Mouse (Mus musculus): Measurements from ENCODE around the gene Kdm4d. TPM values are rescaled to one million over a fixed set of nuclear protein-coding genes. Genes with fewer than 3 reads are reported as not detected.

Gene Kdm4d
- polyA plus RNA-seq, 1 experiment: 0.22 TPM

DNA sequence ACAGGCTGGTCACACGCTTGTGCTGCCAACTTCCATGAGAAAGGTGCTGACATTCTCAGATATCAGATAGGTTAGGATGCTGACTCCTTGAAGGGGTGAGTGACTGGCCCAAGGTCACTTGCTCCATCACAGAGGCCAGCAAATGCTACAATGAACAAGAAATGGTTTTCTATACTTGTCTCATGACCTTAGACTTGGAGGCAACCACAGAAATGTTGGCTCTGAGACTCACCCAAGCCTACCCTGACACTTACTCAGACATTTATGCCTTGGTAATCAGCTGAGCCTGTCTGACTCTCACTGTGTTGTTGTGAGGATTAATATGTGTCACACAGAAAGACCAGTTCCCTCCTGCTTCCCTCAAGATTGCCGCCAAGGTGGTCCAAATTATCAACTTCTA lies 33.4 kb upstream of the Kdm4d start:
- H3K4me1 ChIP-seq (replicated peaks; ENCODE audit: control insufficient read depth, insufficient read depth, low read length): no peaks in the 10 kb centered on the region
- WGBS: 96% methylated on average over 2 of the region's 2 CpGs
- no peaks in the 10 kb centered on the region for H3K36me3 ChIP-seq (ENCODE audit: control insufficient read depth, insufficient read depth, low read length)
- H3K4me3 ChIP-seq (ENCODE audit: control insufficient read depth, insufficient read depth, low read length): no peak overlapping the region
- H3K27ac ChIP-seq (ENCODE audit: control insufficient read depth, insufficient read depth, low read length): no peak overlapping the region
- no peaks in the 10 kb centered on the region for H3K27me3 ChIP-seq (ENCODE audit: control insufficient read depth, insufficient read depth, low read length)
- no peak for DNase-seq
- no peak for TF ChIP-seq POLR2A (IDR thresholded peaks at IDR 0.05; ENCODE audit: control insufficient read depth, extremely low read depth, insufficient read depth, low read length, poor library complexity)
- TF ChIP-seq CTCF (IDR thresholded peaks at IDR 0.05; ENCODE audit: borderline replicate concordance, control insufficient read depth, extremely low read depth, insufficient read depth, low read length, poor library complexity): no peak

DNA sequence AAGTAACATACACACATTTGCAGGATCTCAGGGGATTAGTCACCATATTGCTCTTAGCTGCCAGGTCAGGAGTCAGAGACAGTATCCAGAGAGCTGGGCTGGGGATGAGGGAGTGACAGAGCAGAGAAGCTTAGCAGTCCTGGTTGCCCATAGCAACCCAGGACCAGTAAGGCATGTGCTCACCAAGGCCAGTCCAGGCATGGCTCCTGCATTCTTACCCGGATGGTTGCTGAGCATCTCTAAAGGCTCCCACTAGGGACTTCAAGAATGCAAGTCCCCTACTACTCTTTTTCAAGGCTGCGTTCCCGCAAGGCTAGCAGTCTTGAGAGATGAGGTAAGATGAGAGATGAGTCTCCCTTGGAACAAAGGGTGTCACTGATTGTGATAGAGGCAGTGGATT lies 32.0 kb upstream of the Kdm4d start:
- no peaks in the 10 kb centered on the region for H3K27me3 ChIP-seq (ENCODE audit: control insufficient read depth, insufficient read depth, low read length)
- H3K27ac ChIP-seq (ENCODE audit: control insufficient read depth, insufficient read depth, low read length): no peak overlapping the region
- H3K4me3 ChIP-seq (ENCODE audit: control insufficient read depth, insufficient read depth, low read length): no peak overlapping the region
- H3K36me3 ChIP-seq (ENCODE audit: control insufficient read depth, insufficient read depth, low read length): no peaks in the 10 kb centered on the region
- H3K4me1 ChIP-seq (replicated peaks; ENCODE audit: control insufficient read depth, insufficient read depth, low read length): no peaks in the 10 kb centered on the region
- DNase-seq: no peak
- TF ChIP-seq POLR2A (IDR thresholded peaks at IDR 0.05; ENCODE audit: control insufficient read depth, extremely low read depth, insufficient read depth, low read length, poor library complexity): no peak
- TF ChIP-seq CTCF (IDR thresholded peaks at IDR 0.05; ENCODE audit: borderline replicate concordance, control insufficient read depth, extremely low read depth, insufficient read depth, low read length, poor library complexity): no peak
- WGBS: 84% methylated on average over 3 of the region's 3 CpGs

DNA sequence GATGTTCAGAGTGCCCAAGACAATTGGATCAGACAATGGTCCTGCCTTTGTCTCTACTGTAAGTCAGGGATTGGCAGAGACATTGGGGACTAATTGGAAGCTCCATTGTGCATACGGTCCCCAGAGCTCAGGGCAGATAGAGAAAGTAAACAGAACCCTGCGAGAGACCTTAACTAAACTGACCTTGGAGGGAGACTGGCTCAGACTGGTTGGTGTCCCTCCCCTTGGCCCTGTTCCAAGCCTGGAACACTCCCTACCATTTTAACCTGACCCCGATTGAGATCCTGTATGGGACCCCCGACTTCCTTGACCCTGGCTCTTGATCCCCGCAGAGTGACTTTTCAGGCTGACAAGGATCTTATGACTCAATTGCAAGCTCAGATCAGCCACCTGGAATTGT lies 29.7 kb upstream of the Kdm4d start:
- no peaks in the 10 kb centered on the region for H3K27me3 ChIP-seq (ENCODE audit: control insufficient read depth, insufficient read depth, low read length)
- TF ChIP-seq POLR2A (IDR thresholded peaks at IDR 0.05; ENCODE audit: control insufficient read depth, extremely low read depth, insufficient read depth, low read length, poor library complexity) (no peak), CTCF (IDR thresholded peaks at IDR 0.05; ENCODE audit: borderline replicate concordance, control insufficient read depth, extremely low read depth, insufficient read depth, low read length, poor library complexity) (no peak)
- no peak overlapping the region for H3K4me3 ChIP-seq (ENCODE audit: control insufficient read depth, insufficient read depth, low read length)
- 96% methylated on average over 5 of the region's 5 CpGs for WGBS
- no peaks in the 10 kb centered on the region for H3K4me1 ChIP-seq (replicated peaks; ENCODE audit: control insufficient read depth, insufficient read depth, low read length)
- no peak overlapping the region for H3K27ac ChIP-seq (ENCODE audit: control insufficient read depth, insufficient read depth, low read length)
- no peak for DNase-seq
- no peaks in the 10 kb centered on the region for H3K36me3 ChIP-seq (ENCODE audit: control insufficient read depth, insufficient read depth, low read length)

DNA sequence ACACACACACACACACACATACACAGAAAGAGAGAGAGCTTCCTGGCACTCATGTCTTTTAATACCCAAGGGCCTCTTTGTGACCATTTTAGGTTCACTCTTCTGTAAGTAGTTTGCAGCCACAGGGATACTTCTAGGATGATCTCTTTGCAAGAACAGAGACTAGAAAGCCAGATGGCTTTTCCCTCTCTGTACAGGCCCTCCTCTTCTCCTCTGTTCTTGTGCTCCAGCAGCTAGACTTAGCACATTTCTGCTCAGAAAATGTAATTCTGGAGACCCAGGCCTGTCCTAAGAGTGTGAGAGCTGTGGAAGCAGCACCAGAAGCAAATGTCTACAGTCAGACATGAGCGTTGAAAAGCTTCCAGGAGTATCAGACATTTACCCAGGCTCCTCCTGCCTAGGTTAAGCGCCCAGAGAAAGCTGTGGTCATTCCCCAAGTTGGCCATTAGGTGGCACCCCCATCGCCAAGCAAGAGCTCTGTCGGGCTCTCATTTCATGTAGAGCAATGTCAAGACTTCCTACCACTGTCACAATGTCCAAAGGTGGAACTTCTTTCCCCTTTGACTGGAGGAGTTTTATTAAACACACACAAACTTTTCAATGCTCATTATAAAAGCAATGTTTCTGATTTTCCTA lies 23.2 kb upstream of the Kdm4d start:
- Histone ChIP-seq H3K27ac (ENCODE audit: control insufficient read depth, insufficient read depth, low read length) (no peak overlapping the region), H3K36me3 (ENCODE audit: control insufficient read depth, insufficient read depth, low read length) (no peaks in the 10 kb centered on the region)
- under 1% methylated on average over 4 of the region's 4 CpGs for WGBS

DNA sequence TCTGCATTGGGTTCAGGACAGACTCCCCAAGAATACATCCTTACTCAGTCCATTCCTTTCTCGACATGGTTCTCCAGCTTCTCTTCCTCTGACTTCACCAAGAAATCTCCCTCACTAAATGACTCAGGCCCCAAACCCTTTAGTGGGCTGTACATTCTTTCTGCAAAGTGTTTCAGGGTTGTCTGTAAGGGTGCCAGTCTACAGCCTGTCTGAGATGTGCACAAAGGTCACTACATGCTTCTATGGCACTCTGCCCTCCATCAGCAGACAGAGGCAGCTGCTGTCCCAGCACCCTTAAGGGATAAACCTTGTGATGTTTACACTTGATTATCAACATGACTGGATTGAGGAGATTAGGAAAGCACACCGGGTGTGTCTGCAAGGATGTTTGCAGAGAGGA lies 21.4 kb upstream of the Kdm4d start:
- no peak for DNase-seq

More for the DNA sequence above, 23.2 kb upstream of the Kdm4d start:
- H3K4me1 ChIP-seq (replicated peaks; ENCODE audit: control insufficient read depth, insufficient read depth, low read length): no peaks in the 10 kb centered on the region
- peak; percentile 74 for DNase-seq
- TF ChIP-seq CTCF (IDR thresholded peaks at IDR 0.05; ENCODE audit: borderline replicate concordance, control insufficient read depth, extremely low read depth, insufficient read depth, low read length, poor library complexity) (peak; percentile 68; the same call in 1 of the 2 replicates), POLR2A (IDR thresholded peaks at IDR 0.05; ENCODE audit: control insufficient read depth, extremely low read depth, insufficient read depth, low read length, poor library complexity) (no peak)
- no peak overlapping the region for H3K4me3 ChIP-seq (ENCODE audit: control insufficient read depth, insufficient read depth, low read length)
- no peaks in the 10 kb centered on the region for H3K27me3 ChIP-seq (ENCODE audit: control insufficient read depth, insufficient read depth, low read length)

DNA sequence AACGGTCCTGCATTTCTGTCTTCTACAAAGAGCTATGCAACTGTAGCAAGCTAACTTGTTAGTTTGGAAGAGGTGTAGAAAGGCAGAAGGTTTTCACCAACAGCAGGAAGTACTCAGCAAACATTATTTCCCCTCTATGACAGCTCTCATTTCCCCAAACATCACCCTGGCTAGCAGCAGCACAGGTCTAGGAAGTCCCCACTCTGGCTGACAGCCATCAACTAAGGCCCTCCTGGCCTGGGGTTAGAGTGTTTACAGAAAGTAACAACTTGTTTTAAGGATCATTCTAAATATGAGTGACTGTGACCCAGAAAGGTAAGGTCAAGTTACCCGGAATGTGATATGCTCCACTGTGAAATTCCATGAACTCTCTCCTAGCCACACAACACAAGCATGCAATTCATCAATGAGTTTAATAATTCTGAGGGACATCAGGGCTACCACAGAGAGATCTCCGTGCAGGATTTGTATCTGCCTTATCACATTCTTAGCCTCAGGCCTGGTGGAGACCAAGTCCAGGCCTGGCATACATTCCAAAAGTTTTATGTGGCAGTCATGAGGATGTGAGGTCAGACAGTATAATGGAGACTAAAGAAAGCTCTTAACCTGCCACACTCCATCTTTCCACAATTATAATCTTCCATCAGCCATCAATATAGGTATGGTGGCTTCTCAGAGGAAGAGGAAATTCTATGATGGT lies 20.8 kb upstream of the Kdm4d start:
- DNase-seq: no peak
- H3K36me3 ChIP-seq (ENCODE audit: control insufficient read depth, insufficient read depth, low read length): no peaks in the 10 kb centered on the region
- 52% methylated on average over 3 of the region's 3 CpGs for WGBS
- no peaks in the 10 kb centered on the region for H3K27me3 ChIP-seq (ENCODE audit: control insufficient read depth, insufficient read depth, low read length)
- H3K4me1 ChIP-seq (replicated peaks; ENCODE audit: control insufficient read depth, insufficient read depth, low read length): no peaks in the 10 kb centered on the region
- TF ChIP-seq CTCF (IDR thresholded peaks at IDR 0.05; ENCODE audit: borderline replicate concordance, control insufficient read depth, extremely low read depth, insufficient read depth, low read length, poor library complexity) (no peak), POLR2A (IDR thresholded peaks at IDR 0.05; ENCODE audit: control insufficient read depth, extremely low read depth, insufficient read depth, low read length, poor library complexity) (no peak)
- H3K27ac ChIP-seq (ENCODE audit: control insufficient read depth, insufficient read depth, low read length): no peak overlapping the region
- H3K4me3 ChIP-seq (ENCODE audit: control insufficient read depth, insufficient read depth, low read length): no peak overlapping the region

More for the DNA sequence above, 21.4 kb upstream of the Kdm4d start:
- WGBS: 66% methylated on average over 2 of the region's 2 CpGs
- Histone ChIP-seq H3K36me3 (ENCODE audit: control insufficient read depth, insufficient read depth, low read length) (no peaks in the 10 kb centered on the region), H3K4me3 (ENCODE audit: control insufficient read depth, insufficient read depth, low read length) (no peak overlapping the region), H3K4me1 (replicated peaks; ENCODE audit: control insufficient read depth, insufficient read depth, low read length) (no peaks in the 10 kb centered on the region), H3K27ac (ENCODE audit: control insufficient read depth, insufficient read depth, low read length) (no peak overlapping the region), H3K27me3 (ENCODE audit: control insufficient read depth, insufficient read depth, low read length) (no peaks in the 10 kb centered on the region)
- no peak for TF ChIP-seq POLR2A (IDR thresholded peaks at IDR 0.05; ENCODE audit: control insufficient read depth, extremely low read depth, insufficient read depth, low read length, poor library complexity)
- TF ChIP-seq CTCF (IDR thresholded peaks at IDR 0.05; ENCODE audit: borderline replicate concordance, control insufficient read depth, extremely low read depth, insufficient read depth, low read length, poor library complexity): no peak
